Mouse (Mus musculus) MEL (cell line): Measurements from ENCODE around the gene Prr19. TPM values are rescaled to one million over a fixed set of nuclear protein-coding genes. Genes with fewer than 3 reads are reported as not detected.

Experiments used
- DNase-seq: peaks from one replicate; pipeline ENCODE4 v3.0.0; 2011; ENCODE audit warnings: low read depth, low spot score
- H3K27ac ChIP-seq: 2 replicates; pipeline ENCODE4 v1.5.1; 2012; ENCODE audit warnings: low read depth, mild to moderate bottlenecking, control low read depth, low read length, moderate library complexity; ENCODE audit not compliant: control insufficient read depth
- H3K27me3 ChIP-seq, 2 experiments: fragments of 150-350 bp in 1 of 2; sonication (generic) in 1 of 2; 2 replicates each; pipeline ENCODE4 v1.6.1; 2012; ENCODE audit warnings: low read length in 2 of 2, mild to moderate bottlenecking in 2 of 2, improper control_type of control experiment in 1 of 2, moderate library complexity in 1 of 2; ENCODE audit not compliant: insufficient read depth in 2 of 2, control insufficient read depth in 1 of 2
- H3K36me3 ChIP-seq, 2 experiments: 2 replicates each; pipeline ENCODE4 v1.6.1; 2012 to 2014; ENCODE audit warnings: low read length in 2 of 2, improper control_type of control experiment in 1 of 2, inconsistent platforms in 1 of 2, mild to moderate bottlenecking in 1 of 2; ENCODE audit not compliant: insufficient read depth in 2 of 2, control insufficient read depth in 1 of 2
- H3K4me1 ChIP-seq, 2 experiments: fragments of 150-350 bp in 1 of 2; sonication (generic) in 1 of 2; 2 replicates each; pipeline ENCODE4 v1.6.1; 2012; ENCODE audit warnings: low read length in 2 of 2, improper control_type of control experiment in 1 of 2, mild to moderate bottlenecking in 1 of 2; ENCODE audit not compliant: insufficient read depth in 2 of 2, control insufficient read depth in 1 of 2
- H3K4me3 ChIP-seq, 2 experiments: fragments of 150-350 bp in 1 of 2; sonication (generic) in 1 of 2; 2 replicates each; pipeline ENCODE4 v1.5.1; 2012; ENCODE audit warnings: low read depth in 2 of 2, low read length in 2 of 2, mild to moderate bottlenecking in 2 of 2, moderate library complexity in 2 of 2, control low read depth in 1 of 2, improper control_type of control experiment in 1 of 2; ENCODE audit not compliant: control insufficient read depth in 1 of 2, insufficient read depth in 1 of 2
- H3K79me2 ChIP-seq: 2 replicates; pipeline ENCODE4 v1.6.1; 2012; ENCODE audit warnings: mild to moderate bottlenecking, low read length, moderate library complexity; ENCODE audit not compliant: control insufficient read depth, poor library complexity, insufficient read depth
- H3K9ac ChIP-seq: 2 replicates; pipeline ENCODE4 v1.6.1; 2012; ENCODE audit warnings: low read depth, mild to moderate bottlenecking, control low read depth, low read length, moderate library complexity; ENCODE audit not compliant: control insufficient read depth, poor library complexity, severe bottlenecking
- H3K9me3 ChIP-seq: fragments of 150-350 bp; sonication (generic); replicated peaks from 2 replicates; pipeline ENCODE4 v1.6.1; 2012; ENCODE audit warnings: mild to moderate bottlenecking, low read length, improper control_type of control experiment, moderate library complexity; ENCODE audit not compliant: insufficient read depth
- BHLHE40 ChIP-seq: IDR thresholded peaks from 2 replicates; pipeline ENCODE4 v1.6.1; 2012; ENCODE audit warnings: low read depth, mild to moderate bottlenecking, inconsistent platforms, low read length, improper control_type of control experiment, borderline replicate concordance
- CHD2 ChIP-seq: IDR thresholded peaks from 2 replicates; pipeline ENCODE4 v1.6.1; 2011; ENCODE audit warnings: low read length, improper control_type of control experiment
- E2F4 ChIP-seq: IDR thresholded peaks from 2 replicates; pipeline ENCODE4 v1.6.1; 2011; ENCODE audit warnings: low read depth, low read length, improper control_type of control experiment, borderline replicate concordance
- ETS1 ChIP-seq: IDR thresholded peaks from 2 replicates; pipeline ENCODE4 v1.6.1; 2012; ENCODE audit warnings: low read depth, mild to moderate bottlenecking, inconsistent platforms, low read length, improper control_type of control experiment, moderate library complexity
- GABPA ChIP-seq: IDR thresholded peaks from 2 replicates; pipeline ENCODE4 v1.6.1; 2012; ENCODE audit warnings: low read depth, mild to moderate bottlenecking, inconsistent platforms, low read length, improper control_type of control experiment, moderate library complexity
- GATA1 ChIP-seq: IDR thresholded peaks from 2 replicates; pipeline ENCODE4 v1.6.1; 2011; ENCODE audit warnings: low read depth, low read length, improper control_type of control experiment
- KAT2A ChIP-seq: conservative IDR thresholded peaks from 2 replicates; pipeline ENCODE4 v1.6.1; 2012; ENCODE audit warnings: low read depth, low read length, improper control_type of control experiment, inconsistent platforms
- MAFK ChIP-seq: IDR thresholded peaks from 2 replicates; pipeline ENCODE4 v1.6.1; 2011; ENCODE audit warnings: low read depth, mild to moderate bottlenecking, low read length, improper control_type of control experiment, borderline replicate concordance
- MYC ChIP-seq: IDR thresholded peaks from 2 replicates; pipeline ENCODE4 v1.6.1; 2011; ENCODE audit warnings: low read depth, mild to moderate bottlenecking, low read length, improper control_type of control experiment, moderate library complexity
- NELFE ChIP-seq: IDR thresholded peaks from 2 replicates; pipeline ENCODE4 v1.6.1; 2011; ENCODE audit warnings: low read depth, low read length, improper control_type of control experiment
- POLR2A ChIP-seq, 2 experiments: IDR thresholded peaks; 2 replicates each; pipeline ENCODE4 v1.6.1; 2011 to 2012; ENCODE audit warnings: low read length in 2 of 2, mild to moderate bottlenecking in 2 of 2, control low read depth in 1 of 2, improper control_type of control experiment in 1 of 2, low read depth in 1 of 2, moderate library complexity in 1 of 2; ENCODE audit not compliant: control insufficient read depth in 1 of 2, insufficient read depth in 1 of 2, poor library complexity in 1 of 2
- RAD21 ChIP-seq: IDR thresholded peaks from 2 replicates; pipeline ENCODE4 v1.6.1; 2011; ENCODE audit warnings: mild to moderate bottlenecking, low read depth, low read length, improper control_type of control experiment
- SIN3A ChIP-seq: IDR thresholded peaks from 2 replicates; pipeline ENCODE4 v1.6.1; 2012; ENCODE audit warnings: low read length, improper control_type of control experiment, inconsistent platforms
- TAL1 ChIP-seq: IDR thresholded peaks from 2 replicates; pipeline ENCODE4 v1.6.1; 2012; ENCODE audit warnings: mild to moderate bottlenecking, inconsistent platforms, low read length, moderate library complexity, mixed read lengths
- TBP ChIP-seq: IDR thresholded peaks from 2 replicates; pipeline ENCODE4 v1.8.0; 2011; ENCODE audit warnings: low read depth, low read length, improper control_type of control experiment
- TCF12 ChIP-seq: IDR thresholded peaks from 2 replicates; pipeline ENCODE4 v1.6.1; 2014; ENCODE audit warnings: low read depth, mild to moderate bottlenecking, inconsistent platforms, low read length, improper control_type of control experiment, moderate library complexity
- USF1 ChIP-seq: IDR thresholded peaks from 2 replicates; pipeline ENCODE4 v1.6.1; 2014; ENCODE audit warnings: low read depth, mild to moderate bottlenecking, inconsistent platforms, low read length, improper control_type of control experiment, moderate library complexity
- ZNF384 ChIP-seq: IDR thresholded peaks from 2 replicates; pipeline ENCODE4 v1.6.1; 2012; ENCODE audit warnings: low read depth, mild to moderate bottlenecking, inconsistent platforms, low read length, improper control_type of control experiment
- polyA plus RNA-seq, 2 experiments: library from polyadenylated mRNA; stranded (reverse) in 1 of 2; unstranded in 1 of 2; fragments of >175 nt in 1 of 2; fragments of >200 nt in 1 of 2; gene quantifications; 2 replicates each; pipeline versions ENCODE4 v1.2.1 to v1.2.4; 2012; ENCODE audit warnings: low replicate concordance in 2 of 2, low read depth in 1 of 2; ENCODE audit not compliant: insufficient read length in 2 of 2, insufficient read depth in 1 of 2, missing spikeins in 1 of 2
- total RNA-seq: library from RNA; depleted of rRNA; stranded (reverse); fragments of 300-350 nt; gene quantifications from 2 replicates; pipeline ENCODE4 v1.2.3, GENCODE M21; 2012; rRNA removed

Prr19 gene
- total and polyA plus RNA-seq, 3 experiments = 0.11 TPM; not detected in 2

GRCm38 (mm10) chr7:25341000-25341784, 40.0 kb downstream of the Prr19 start:
- no peaks in the 10 kb centered on the region for H3K9me3 ChIP-seq
- no peaks in the 10 kb centered on the region for H3K4me1 ChIP-seq
- no peak for DNase-seq
- no peak overlapping the region for H3K27ac ChIP-seq
- 0 out of 4 replicates have a peak, but pooled peaks cover 0 to 2% of the 10 kb centered on the region in 2 experiments for H3K36me3 ChIP-seq
- H3K27me3 ChIP-seq = no peaks in the 10 kb centered on the region
- no peak overlapping the region for H3K4me3 ChIP-seq
- TF ChIP-seq E2F4 = no peak
- TF ChIP-seq, all 39 proteins: peak for 0
- H3K79me2 ChIP-seq = no peaks in the 10 kb centered on the region
- no peak overlapping the region for H3K9ac ChIP-seq

- no peaks in the 10 kb centered on the region for H3K27me3 ChIP-seq
These were observed 47.6 kb downstream of the Prr19 start for GRCm38 (mm10) chr7:25348861-25349260.

More at GRCm38 (mm10) chr7:25348861-25349260, 47.6 kb downstream of the Prr19 start:
- no peak overlapping the region for H3K4me3 ChIP-seq
- DNase-seq = no peak
- peaks cover 0 to under 1% of the 10 kb centered on the region in 2 experiments; a peak in 2 of 4 replicates for H3K36me3 ChIP-seq
- no peaks in the 10 kb centered on the region for H3K79me2 ChIP-seq
- H3K9me3 ChIP-seq = no peaks in the 10 kb centered on the region
- no peak overlapping the region for H3K9ac ChIP-seq
- no peak overlapping the region for H3K27ac ChIP-seq
- no peak for TF ChIP-seq KAT2A
- no peak for TF ChIP-seq MAFK
- TF ChIP-seq SIN3A = no peak
- TF ChIP-seq RAD21 = no peak
- TF ChIP-seq TBP = no peak
- TF ChIP-seq TCF12 = no peak
- no peak for TF ChIP-seq GABPA
- no peak for TF ChIP-seq POLR2A (IDR thresholded peaks at IDR 0.05; ENCODE audit: control insufficient read depth in 1 of 2, insufficient read depth in 1 of 2, low read depth in 1 of 2, low read length in 2 of 2, poor library complexity in 1 of 2)
- no peak for TF ChIP-seq ETS1
- no peak for TF ChIP-seq CHD2
- TF ChIP-seq MYC = no peak
- TF ChIP-seq USF1 = no peak
- TF ChIP-seq ZNF384 = no peak
- TF ChIP-seq GATA1 = no peak
- no peak for TF ChIP-seq NELFE
- TF ChIP-seq BHLHE40 = no peak
- no peak for TF ChIP-seq TAL1
- H3K4me1 ChIP-seq = no peaks in the 10 kb centered on the region

Other genes with a start within 250 kb of the Prr19 start
- 3.5 and 4.6 TPM in 2 replicates for gene Grik5, start 229.1 kb upstream of the Prr19 start, total RNA-seq
- gene Grik5, start 229.1 kb upstream of the Prr19 start, polyA plus RNA-seq = 10 to 100 TPM in 1 of 2 experiments, not detected in 1; 22.0 TPM
- 15.0 and 16.3 TPM in 2 replicates for gene Zfp574, start 228.8 kb upstream of the Prr19 start, total RNA-seq
- gene Zfp574, start 228.8 kb upstream of the Prr19 start, polyA plus RNA-seq = 10 to 100 TPM in 1 of 2 experiments, not detected in 1; 30.2 TPM
- 0.73 and 0.75 TPM in 2 replicates for gene Pou2f2, start 121.7 kb upstream of the Prr19 start, total RNA-seq
- gene Pou2f2, start 121.7 kb upstream of the Prr19 start, polyA plus RNA-seq = 1 to 10 TPM in 1 of 2 experiments, not detected in 1; 6.4 TPM
- gene Dedd2, start 80.8 kb upstream of the Prr19 start, total RNA-seq = 25.2 and 28.2 TPM in 2 replicates
- 10 to 100 TPM in 1 of 2 experiments, not detected in 1; 36.6 TPM for gene Dedd2, start 80.8 kb upstream of the Prr19 start, polyA plus RNA-seq
- 8.4 and 9.5 TPM in 2 replicates for gene Zfp526, start 80.0 kb upstream of the Prr19 start, total RNA-seq
- 10 to 100 TPM in 1 of 2 experiments, not detected in 1; 14.8 TPM for gene Zfp526, start 80.0 kb upstream of the Prr19 start, polyA plus RNA-seq
- gene Gsk3a, start 63.6 kb upstream of the Prr19 start, total RNA-seq = 59.8 and 61.5 TPM in 2 replicates
- 100 to 1,000 TPM in 1 of 2 experiments, 10 to 100 TPM in 1; 86.6 to 149 TPM for gene Gsk3a, start 63.6 kb upstream of the Prr19 start, polyA plus RNA-seq
- 18.4 and 24.6 TPM in 2 replicates for gene Erf, start 50.6 kb upstream of the Prr19 start, total RNA-seq
- gene Erf, start 50.6 kb upstream of the Prr19 start, polyA plus RNA-seq = 10 to 100 TPM in 1 of 2 experiments, not detected in 1; 33.2 TPM
- gene Cic, start 33.7 kb upstream of the Prr19 start, total RNA-seq = 56.6 and 57.2 TPM in 2 replicates
- gene Cic, start 33.7 kb upstream of the Prr19 start, polyA plus RNA-seq = 100 to 1,000 TPM; 157 TPM
- 85.1 and 85.6 TPM in 2 replicates for gene Pafah1b3, start 3.4 kb upstream of the Prr19 start, total RNA-seq
- 100 to 1,000 TPM; 110 to 180 TPM for gene Pafah1b3, start 3.4 kb upstream of the Prr19 start, polyA plus RNA-seq
- gene Tmem145, start 4.7 kb downstream of the Prr19 start, total RNA-seq = not detected in 2 replicates
- gene Tmem145, start 4.7 kb downstream of the Prr19 start, polyA plus RNA-seq = not detected
- gene Megf8, start 15.8 kb downstream of the Prr19 start, total RNA-seq = 12.7 and 13.1 TPM in 2 replicates
- gene Megf8, start 15.8 kb downstream of the Prr19 start, polyA plus RNA-seq = 10 to 100 TPM in 1 of 2 experiments, not detected in 1; 22.0 TPM
- gene Cnfn, start 68.3 kb downstream of the Prr19 start, total RNA-seq = not detected in 2 replicates
- gene Cnfn, start 68.3 kb downstream of the Prr19 start, polyA plus RNA-seq = not detected
- gene Lipe, start 97.3 kb downstream of the Prr19 start, total RNA-seq = 4.1 and 4.5 TPM in 2 replicates
- gene Lipe, start 97.3 kb downstream of the Prr19 start, polyA plus RNA-seq = 10 to 100 TPM in 1 of 2 experiments, not detected in 1; 15.4 TPM
- not detected in 2 replicates for gene Cxcl17, start 111.5 kb downstream of the Prr19 start, total RNA-seq
- not detected for gene Cxcl17, start 111.5 kb downstream of the Prr19 start, polyA plus RNA-seq
- gene Ceacam1, start 176.2 kb downstream of the Prr19 start, total RNA-seq = 0.27 and 0.46 TPM in 2 replicates
- gene Ceacam1, start 176.2 kb downstream of the Prr19 start, polyA plus RNA-seq = 1 to 10 TPM in 1 of 2 experiments, not detected in 1; 1.5 TPM
- gene Ceacam2, start 238.4 kb downstream of the Prr19 start, total RNA-seq = 0.07 TPM in 1 of 2 replicates, not detected in the other
- gene Ceacam2, start 238.4 kb downstream of the Prr19 start, polyA plus RNA-seq = under 1 TPM in 1 of 2 experiments, not detected in 1; 0.13 TPM